Mouse (Mus musculus): ENCODE measurements at regions not wholly inside any gene's neighbourhood (a gene's known extent, or its start where the extent isn't known, plus 50 kb on each side); places are given as distances from the start of the nearest gene placed in this dataset.
"Not testable (repeated sequence)": the region's sequence is repeated elsewhere in the genome, so short reads cannot be mapped to it uniquely, and the experiment has no call there.

DNA sequence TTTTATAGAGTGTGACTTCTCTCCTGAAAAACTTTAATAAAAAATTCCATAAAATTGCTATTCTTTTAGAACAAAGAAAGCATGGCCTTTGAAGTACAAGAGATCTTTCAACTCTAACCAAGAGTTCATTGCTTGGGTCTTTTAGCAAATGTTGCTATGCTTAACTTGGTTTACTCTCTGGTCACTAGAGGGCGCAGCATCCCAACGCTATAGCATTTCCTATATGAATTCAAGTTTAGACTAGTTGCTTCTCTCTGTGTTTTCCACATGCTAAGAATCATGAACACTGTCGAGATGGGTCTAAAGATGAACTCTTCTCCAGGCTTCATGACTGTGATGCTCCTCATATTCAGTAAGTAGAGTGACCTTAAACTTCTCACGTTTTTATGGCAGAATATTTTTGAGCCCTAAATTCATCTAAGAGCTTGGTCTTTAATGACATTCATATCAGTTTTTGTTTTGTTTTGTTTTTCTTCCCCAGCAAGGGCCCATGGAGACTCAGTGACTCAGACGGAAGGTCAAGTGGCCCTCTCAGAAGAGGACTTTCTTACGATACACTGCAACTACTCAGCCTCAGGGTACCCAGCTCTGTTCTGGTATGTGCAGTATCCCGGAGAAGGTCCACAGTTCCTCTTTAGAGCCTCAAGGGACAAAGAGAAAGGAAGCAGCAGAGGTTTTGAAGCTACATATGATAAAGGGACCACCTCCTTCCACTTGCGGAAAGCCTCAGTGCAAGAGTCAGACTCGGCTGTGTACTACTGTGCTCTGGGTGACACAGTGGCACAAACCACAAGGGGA lies 823.2 kb upstream of the Olfr1507 start:
- no CpG with 5 or more reads among the region's 9 CpGs for WGBS
- not testable (repeated sequence) for H3K36me3 ChIP-seq (ENCODE audit: control insufficient read depth, insufficient read depth, low read length); DNase-seq (ENCODE audit: low read depth in 1 of 2, low spot score in 2 of 2); H3K27ac ChIP-seq (ENCODE audit: insufficient read depth, low read length); H3K4me3 ChIP-seq (ENCODE audit: extremely low read depth, insufficient read depth, insufficient read length); H3K4me1 ChIP-seq (ENCODE audit: control insufficient read depth, insufficient read depth, insufficient read length); H3K27me3 ChIP-seq (ENCODE audit: control insufficient read depth, insufficient read depth, low read length)

DNA sequence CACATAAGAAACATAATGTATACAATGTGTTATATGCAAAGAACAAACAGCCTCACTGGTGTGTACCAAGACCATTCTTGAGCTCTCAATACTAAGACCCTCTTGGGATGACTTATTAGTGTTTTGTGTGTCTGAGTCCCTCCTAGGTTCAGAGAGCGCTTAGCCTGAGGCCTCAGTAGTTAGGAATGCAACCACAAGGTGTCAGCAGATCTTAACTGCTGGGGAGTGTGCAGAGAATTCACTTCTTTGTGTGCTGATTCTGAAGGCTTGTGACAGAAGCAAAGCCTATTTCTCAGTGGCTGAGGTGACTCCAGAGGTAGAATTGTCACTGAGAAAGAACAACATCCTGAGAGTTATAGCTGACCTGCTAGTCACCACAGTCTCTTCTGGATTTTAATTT lies 816.9 kb upstream of the Olfr1507 start:
- H3K27me3 ChIP-seq (ENCODE audit: control insufficient read depth, insufficient read depth, low read length); DNase-seq (ENCODE audit: low read depth in 1 of 2, low spot score in 2 of 2); H3K4me1 ChIP-seq (ENCODE audit: control insufficient read depth, insufficient read depth, insufficient read length); H3K27ac ChIP-seq (ENCODE audit: insufficient read depth, low read length); H3K36me3 ChIP-seq (ENCODE audit: control insufficient read depth, insufficient read depth, low read length); H3K4me3 ChIP-seq (ENCODE audit: extremely low read depth, insufficient read depth, insufficient read length): not testable (repeated sequence)
- WGBS, result 55% methylated on average over 1 of the region's 1 CpGs

DNA sequence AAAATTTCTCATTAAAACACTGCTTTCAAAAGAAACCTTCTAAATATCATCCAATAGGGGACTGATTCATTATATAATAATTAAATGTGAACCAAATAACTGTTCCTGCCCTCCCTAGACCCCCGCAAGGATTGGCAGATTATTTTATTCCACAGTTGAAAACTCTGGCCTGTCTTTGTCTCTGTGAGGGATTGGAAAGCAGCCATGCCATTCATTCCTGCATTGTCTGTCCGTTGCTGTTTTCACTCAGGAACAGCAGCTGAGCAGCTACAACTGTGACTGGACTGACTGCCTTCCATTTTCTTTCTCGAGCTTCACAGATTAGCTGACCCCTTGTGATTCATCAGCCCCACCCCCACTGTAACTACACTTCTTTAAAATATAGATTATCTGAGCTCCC lies 807.6 kb upstream of the Olfr1507 start:
- not testable (repeated sequence) for H3K27ac ChIP-seq (ENCODE audit: insufficient read depth, low read length); H3K36me3 ChIP-seq (ENCODE audit: control insufficient read depth, insufficient read depth, low read length); H3K4me3 ChIP-seq (ENCODE audit: extremely low read depth, insufficient read depth, insufficient read length); DNase-seq (ENCODE audit: low read depth in 1 of 2, low spot score in 2 of 2); H3K27me3 ChIP-seq (ENCODE audit: control insufficient read depth, insufficient read depth, low read length); H3K4me1 ChIP-seq (ENCODE audit: control insufficient read depth, insufficient read depth, insufficient read length)
- WGBS, result no CpG with 5 or more reads among the region's 3 CpGs

DNA sequence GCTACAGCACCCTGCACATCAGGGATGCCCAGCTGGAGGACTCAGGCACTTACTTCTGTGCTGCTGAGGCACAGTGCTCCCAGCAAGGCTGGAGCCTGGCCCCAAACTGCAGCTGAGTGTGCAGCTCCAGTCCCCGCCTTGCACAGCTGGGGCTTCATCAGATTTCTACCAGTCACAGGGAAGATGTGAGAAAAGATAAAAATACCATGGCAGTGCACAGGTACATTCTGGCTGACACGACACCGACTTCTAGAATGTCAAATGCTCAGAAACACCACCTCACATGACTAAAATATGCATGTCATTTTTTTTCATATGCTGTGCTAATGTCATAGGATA lies 806.9 kb upstream of the Olfr1507 start:
- no CpG with 5 or more reads among the region's 3 CpGs for WGBS
- H3K27ac ChIP-seq (ENCODE audit: insufficient read depth, low read length); H3K36me3 ChIP-seq (ENCODE audit: control insufficient read depth, insufficient read depth, low read length); DNase-seq (ENCODE audit: low read depth in 1 of 2, low spot score in 2 of 2); H3K4me1 ChIP-seq (ENCODE audit: control insufficient read depth, insufficient read depth, insufficient read length); H3K27me3 ChIP-seq (ENCODE audit: control insufficient read depth, insufficient read depth, low read length); H3K4me3 ChIP-seq (ENCODE audit: extremely low read depth, insufficient read depth, insufficient read length): not testable (repeated sequence)

DNA sequence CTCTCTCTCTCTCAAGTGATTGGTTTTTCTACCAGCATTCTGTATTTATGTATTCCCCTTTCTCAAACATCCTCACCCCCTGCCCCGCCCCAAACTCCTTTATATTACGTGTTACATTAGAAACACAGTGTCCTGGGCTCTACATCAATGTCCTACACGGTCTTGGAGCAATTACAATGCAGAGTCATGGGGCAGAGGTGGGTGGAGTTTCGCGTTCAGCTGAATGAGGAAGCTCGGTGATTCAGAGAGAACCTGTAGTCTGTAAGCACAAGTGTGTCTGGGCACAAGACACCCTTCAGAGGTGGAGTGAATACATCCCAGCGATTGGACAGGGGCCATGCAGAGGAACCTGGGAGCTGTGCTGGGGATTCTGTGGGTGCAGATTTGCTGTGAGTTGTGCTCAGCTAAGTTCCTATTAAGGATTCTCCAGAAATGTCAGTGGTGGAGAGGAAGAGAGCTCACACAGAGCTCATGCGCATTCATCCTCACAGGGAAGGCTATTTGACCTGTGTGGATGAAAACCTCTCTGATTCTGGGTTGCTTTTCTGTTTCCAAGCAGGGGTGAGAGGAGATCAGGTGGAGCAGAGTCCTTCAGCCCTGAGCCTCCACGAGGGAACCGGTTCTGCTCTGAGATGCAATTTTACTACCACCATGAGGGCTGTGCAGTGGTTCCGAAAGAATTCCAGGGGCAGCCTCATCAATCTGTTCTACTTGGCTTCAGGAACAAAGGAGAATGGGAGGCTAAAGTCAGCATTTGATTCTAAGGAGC lies 806.4 kb upstream of the Olfr1507 start:
- WGBS, result 0% methylated on average over 1 of the region's 11 CpGs
- H3K27ac ChIP-seq (ENCODE audit: insufficient read depth, low read length); DNase-seq (ENCODE audit: low read depth in 1 of 2, low spot score in 2 of 2); H3K27me3 ChIP-seq (ENCODE audit: control insufficient read depth, insufficient read depth, low read length); H3K4me1 ChIP-seq (ENCODE audit: control insufficient read depth, insufficient read depth, insufficient read length); H3K36me3 ChIP-seq (ENCODE audit: control insufficient read depth, insufficient read depth, low read length); H3K4me3 ChIP-seq (ENCODE audit: extremely low read depth, insufficient read depth, insufficient read length): not testable (repeated sequence)

DNA sequence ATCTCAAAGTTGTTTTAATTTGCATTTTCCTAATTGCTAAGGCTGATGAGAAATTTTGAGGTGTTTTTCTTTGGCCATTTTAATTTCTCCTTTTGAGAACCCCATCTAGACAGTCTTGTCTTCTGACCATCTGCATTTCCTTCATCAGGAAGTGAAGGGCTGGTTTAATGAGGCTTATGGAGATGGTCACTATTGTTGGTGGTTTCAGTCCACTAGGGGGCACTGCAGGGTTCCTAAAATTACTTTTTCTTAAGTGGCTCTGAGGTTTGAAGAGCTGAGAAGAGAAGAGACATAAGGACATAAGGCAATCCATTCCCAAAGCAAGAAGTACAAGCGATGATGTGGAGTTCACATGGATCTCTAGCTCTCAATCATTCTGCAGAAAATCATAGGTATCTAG lies 805.6 kb upstream of the Olfr1507 start:
- not testable (repeated sequence) for H3K36me3 ChIP-seq (ENCODE audit: control insufficient read depth, insufficient read depth, low read length); H3K27ac ChIP-seq (ENCODE audit: insufficient read depth, low read length); H3K4me3 ChIP-seq (ENCODE audit: extremely low read depth, insufficient read depth, insufficient read length); DNase-seq (ENCODE audit: low read depth in 1 of 2, low spot score in 2 of 2); H3K4me1 ChIP-seq (ENCODE audit: control insufficient read depth, insufficient read depth, insufficient read length); H3K27me3 ChIP-seq (ENCODE audit: control insufficient read depth, insufficient read depth, low read length)
- 76% methylated on average over 1 of the region's 1 CpGs for WGBS

DNA sequence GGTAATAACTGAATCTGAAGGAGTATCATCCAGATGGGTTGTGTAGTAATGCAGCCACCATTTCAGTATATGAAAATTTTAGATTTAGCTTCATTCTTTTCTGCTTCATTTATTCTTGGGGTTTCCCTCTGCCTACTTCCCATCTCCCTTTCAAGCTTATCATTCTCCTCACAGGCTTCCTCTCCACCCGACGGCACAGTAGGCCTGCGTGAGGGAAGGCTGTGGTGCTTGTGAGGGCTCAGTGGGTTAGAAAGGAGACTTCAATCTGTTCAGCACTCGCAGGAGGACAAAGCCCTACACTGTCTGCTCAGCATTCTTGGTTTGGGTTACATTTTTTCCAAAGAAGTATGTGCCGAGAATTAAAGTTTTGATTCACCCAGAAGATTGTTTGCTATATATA lies 804.2 kb upstream of the Olfr1507 start:
- whole genome bisulfite sequencing, result no CpG with 5 or more reads among the region's 5 CpGs

DNA sequence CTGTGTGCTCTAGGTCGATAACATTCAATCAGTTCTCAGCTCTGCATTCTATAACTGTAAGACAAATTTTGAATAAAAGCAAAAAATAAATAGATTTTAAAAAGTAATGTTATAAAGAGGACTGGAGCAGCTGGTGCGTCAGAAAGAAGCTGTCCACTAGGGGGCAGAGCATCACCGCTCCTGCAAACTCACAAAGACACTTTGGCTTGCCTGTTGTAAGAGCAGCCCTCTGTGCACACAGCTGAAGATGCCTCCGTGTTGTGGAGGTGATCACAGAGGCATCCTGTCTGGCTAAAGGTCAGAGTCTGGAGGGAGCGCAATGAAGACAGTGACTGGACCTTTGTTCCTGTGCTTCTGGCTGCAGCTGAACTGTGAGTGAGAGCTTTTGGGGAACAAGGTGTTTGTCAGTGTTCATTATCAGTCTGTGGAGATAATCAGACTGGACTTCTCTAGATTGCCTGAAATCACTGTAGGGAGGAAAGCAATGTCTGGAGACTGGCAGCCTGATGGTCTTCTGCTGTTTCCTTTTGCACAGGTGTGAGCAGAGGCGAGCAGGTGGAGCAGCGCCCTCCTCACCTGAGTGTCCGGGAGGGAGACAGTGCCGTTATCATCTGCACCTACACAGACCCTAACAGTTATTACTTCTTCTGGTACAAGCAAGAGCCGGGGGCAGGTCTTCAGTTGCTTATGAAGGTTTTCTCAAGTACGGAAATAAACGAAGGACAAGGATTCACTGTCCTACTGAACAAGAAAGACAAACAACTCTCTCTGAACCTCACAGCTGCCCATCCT lies 788.0 kb upstream of the Olfr1507 start:
- not testable (repeated sequence) for H3K4me1 ChIP-seq (ENCODE audit: control insufficient read depth, insufficient read depth, insufficient read length); H3K27me3 ChIP-seq (ENCODE audit: control insufficient read depth, insufficient read depth, low read length); H3K36me3 ChIP-seq (ENCODE audit: control insufficient read depth, insufficient read depth, low read length); DNase-seq (ENCODE audit: low read depth in 1 of 2, low spot score in 2 of 2); H3K27ac ChIP-seq (ENCODE audit: insufficient read depth, low read length); H3K4me3 ChIP-seq (ENCODE audit: extremely low read depth, insufficient read depth, insufficient read length)
- no CpG with 5 or more reads among the region's 12 CpGs for WGBS

More for the DNA sequence above, 804.2 kb upstream of the Olfr1507 start:
- not testable (repeated sequence) for DNase-seq (ENCODE audit: low read depth in 1 of 2, low spot score in 2 of 2); H3K27me3 ChIP-seq (ENCODE audit: control insufficient read depth, insufficient read depth, low read length); H3K27ac ChIP-seq (ENCODE audit: insufficient read depth, low read length); H3K36me3 ChIP-seq (ENCODE audit: control insufficient read depth, insufficient read depth, low read length); H3K4me3 ChIP-seq (ENCODE audit: extremely low read depth, insufficient read depth, insufficient read length); H3K4me1 ChIP-seq (ENCODE audit: control insufficient read depth, insufficient read depth, insufficient read length)

DNA sequence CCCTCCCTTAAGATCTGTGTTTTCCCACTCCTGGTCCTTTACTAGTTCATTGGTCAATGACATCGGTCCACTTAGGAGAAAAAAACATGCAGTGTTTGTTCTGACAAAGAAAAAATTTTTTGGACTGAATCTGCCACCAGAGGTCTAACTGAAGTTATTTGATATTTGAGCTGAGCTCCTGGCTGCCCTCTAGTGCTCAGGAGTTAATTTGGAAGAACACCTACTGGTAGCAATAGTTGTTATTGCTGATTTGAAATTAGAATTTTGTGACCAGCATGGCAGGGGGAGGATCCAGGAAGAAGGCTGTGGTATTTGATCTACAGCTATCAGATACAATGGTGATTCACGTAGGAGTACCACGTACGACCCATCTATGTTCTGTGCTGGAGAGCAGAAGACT lies 777.7 kb upstream of the Olfr1507 start:
- H3K4me1 ChIP-seq (ENCODE audit: control insufficient read depth, insufficient read depth, insufficient read length); H3K4me3 ChIP-seq (ENCODE audit: extremely low read depth, insufficient read depth, insufficient read length); H3K27me3 ChIP-seq (ENCODE audit: control insufficient read depth, insufficient read depth, low read length); H3K27ac ChIP-seq (ENCODE audit: insufficient read depth, low read length); DNase-seq (ENCODE audit: low read depth in 1 of 2, low spot score in 2 of 2); H3K36me3 ChIP-seq (ENCODE audit: control insufficient read depth, insufficient read depth, low read length): not testable (repeated sequence)
- 71% methylated on average over 3 of the region's 4 CpGs for WGBS

DNA sequence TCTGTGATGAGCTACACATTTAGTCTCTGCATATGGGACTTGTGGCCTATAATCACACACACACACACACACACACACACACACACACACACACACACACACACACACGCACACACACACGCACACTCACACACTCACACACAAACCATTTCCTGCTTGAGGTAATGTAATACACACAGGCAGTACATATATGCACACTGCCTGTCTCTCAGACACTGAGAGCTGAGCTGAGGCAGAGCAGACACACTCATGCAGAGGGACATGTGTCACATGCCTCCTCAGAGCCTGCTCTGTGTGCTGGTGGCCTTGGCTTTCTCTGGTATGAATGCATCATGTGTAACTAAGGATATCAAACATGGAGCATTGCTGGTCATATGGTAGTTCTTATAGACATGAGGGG lies 772.1 kb upstream of the Olfr1507 start:
- not testable (repeated sequence) for H3K4me1 ChIP-seq (ENCODE audit: control insufficient read depth, insufficient read depth, insufficient read length); DNase-seq (ENCODE audit: low read depth in 1 of 2, low spot score in 2 of 2)
- WGBS, result no CpG with 5 or more reads among the region's 2 CpGs

More for the DNA sequence above, 772.1 kb upstream of the Olfr1507 start:
- H3K4me3 ChIP-seq (ENCODE audit: extremely low read depth, insufficient read depth, insufficient read length); H3K36me3 ChIP-seq (ENCODE audit: control insufficient read depth, insufficient read depth, low read length); H3K27me3 ChIP-seq (ENCODE audit: control insufficient read depth, insufficient read depth, low read length); H3K27ac ChIP-seq (ENCODE audit: insufficient read depth, low read length): not testable (repeated sequence)

Measured in spleen, adult 2 months (tissue).